Mouse (Mus musculus) thymus, postnatal 0 days (tissue): Measurements from ENCODE around the gene Lect2. TPM values are rescaled to one million over a fixed set of nuclear protein-coding genes. Genes with fewer than 3 reads are reported as not detected.
A peak's percentile ranks its signal among the peaks of the same experiment; 100 is the strongest.

ENCODE experiments used
- DNase-seq: peaks from one replicate; pipeline ENCODE4 v3.0.0-alpha.2; 2015; ENCODE audit warnings: low spot score
- polyA plus RNA-seq: library from polyadenylated mRNA; unstranded; fragments of >200 nt; fragmentation: Nextera tagmentation; extraction: Ambion mirVana; gene quantifications from 2 replicates; pipeline ENCODE4 v1.2.1, GENCODE M21; 2015

The Lect2 gene
- polyA plus RNA-seq = not detected in 2 replicates

- no peak for DNase-seq
Measured at GRCm38 (mm10) chr13:56548401-56548800, at the start of gene Lect2. TSS of gene Lect2 (minus strand) at chr13:56548502.

- no peak for DNase-seq
Measured at GRCm38 (mm10) chr13:56597296-56597695, 49.0 kb upstream of the Lect2 start.

GRCm38 (mm10) chr13:56595246-56595645 is 46.9 kb upstream of the Lect2 start:
- no peak for DNase-seq

GRCm38 (mm10) chr13:56593961-56594391 is 45.7 kb upstream of the Lect2 start:
- no peak for DNase-seq

GRCm38 (mm10) chr13:56593196-56593595 is 44.9 kb upstream of the Lect2 start:
- no peak for DNase-seq

- no peak for DNase-seq
Measured at GRCm38 (mm10) chr13:56591939-56592338, 43.6 kb upstream of the Lect2 start.

- no peak for DNase-seq
Measured at GRCm38 (mm10) chr13:56591191-56591590, 42.9 kb upstream of the Lect2 start.

GRCm38 (mm10) chr13:56590202-56590601 is 41.9 kb upstream of the Lect2 start:
- DNase-seq = no peak

- DNase-seq = no peak
Measured at GRCm38 (mm10) chr13:56588454-56589117, 40.3 kb upstream of the Lect2 start.

GRCm38 (mm10) chr13:56586046-56586445 is 37.7 kb upstream of the Lect2 start:
- DNase-seq = no peak

- DNase-seq = no peak
Measured at GRCm38 (mm10) chr13:56582720-56583119, 34.4 kb upstream of the Lect2 start.

- DNase-seq = no peak
Measured at GRCm38 (mm10) chr13:56581961-56582434, 33.7 kb upstream of the Lect2 start.

GRCm38 (mm10) chr13:56581512-56581911 is 33.2 kb upstream of the Lect2 start:
- no peak for DNase-seq

GRCm38 (mm10) chr13:56580450-56580849 is 32.1 kb upstream of the Lect2 start:
- no peak for DNase-seq

GRCm38 (mm10) chr13:56578097-56578496 is 29.8 kb upstream of the Lect2 start:
- DNase-seq = no peak

- DNase-seq = peak; percentile 69
Measured at GRCm38 (mm10) chr13:56575701-56576321, 27.5 kb upstream of the Lect2 start.

- DNase-seq = no peak
Measured at GRCm38 (mm10) chr13:56575074-56575473, 26.8 kb upstream of the Lect2 start.

- DNase-seq = no peak
Measured at GRCm38 (mm10) chr13:56571645-56572044, 23.3 kb upstream of the Lect2 start.

- DNase-seq = no peak
Measured at GRCm38 (mm10) chr13:56566336-56566735, 18.0 kb upstream of the Lect2 start.

- DNase-seq = peak; percentile 11
Measured at GRCm38 (mm10) chr13:56563075-56563474, 14.8 kb upstream of the Lect2 start.

GRCm38 (mm10) chr13:56561129-56561528 is 12.8 kb upstream of the Lect2 start:
- DNase-seq = no peak

- DNase-seq = no peak
Measured at GRCm38 (mm10) chr13:56559841-56560370, 11.6 kb upstream of the Lect2 start.

- no peak for DNase-seq
Measured at GRCm38 (mm10) chr13:56558811-56559210, 10.5 kb upstream of the Lect2 start.
